Mouse (Mus musculus): Measurements from ENCODE around the gene Cyp2j6.
A peak's percentile ranks its signal among the peaks of the same experiment; 100 is the strongest.
"Not testable (repeated sequence)": the region's sequence is repeated elsewhere in the genome, so short reads cannot be mapped to it uniquely, and the experiment has no call there.

The Cyp2j6 gene

DNA sequence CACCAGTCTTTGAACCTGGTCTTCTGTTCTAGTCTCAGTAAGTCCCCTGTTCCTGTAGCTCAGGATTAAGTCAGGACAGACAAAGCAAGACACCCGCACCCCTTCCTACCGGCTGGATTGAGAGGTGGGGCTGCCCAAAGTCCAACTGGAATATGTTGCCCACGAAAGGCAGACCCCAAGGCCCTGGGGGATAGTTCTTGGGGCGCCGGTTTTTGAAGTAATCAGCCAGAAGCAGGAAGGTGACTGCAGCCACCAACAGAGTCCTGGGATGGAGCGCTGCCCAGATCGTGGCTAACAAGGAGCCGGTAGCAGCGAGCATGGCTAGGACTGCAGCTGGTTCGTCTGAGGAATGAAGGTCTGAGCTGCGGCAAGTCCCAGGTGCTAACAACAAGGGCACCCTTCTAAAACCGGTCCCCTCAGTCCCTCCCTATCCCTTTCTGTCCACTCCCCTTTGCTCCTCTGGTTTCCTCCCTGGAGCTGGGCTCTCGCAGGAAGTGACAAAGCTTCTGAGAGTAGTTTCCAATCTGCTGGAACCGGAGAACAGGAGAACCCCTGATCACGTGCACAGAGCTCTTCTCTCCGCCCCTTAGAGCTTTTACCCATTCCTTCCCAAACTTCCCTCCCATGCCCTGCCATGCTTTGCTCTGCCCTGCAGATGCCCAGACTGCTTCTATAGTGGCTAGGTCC lies at the start of gene Cyp2j6:
Gene Cyp2j6 (minus strand): TSS at position 529 of the 687 bp plus-strand sequence.
- DNase-seq, result no peak

DNA sequence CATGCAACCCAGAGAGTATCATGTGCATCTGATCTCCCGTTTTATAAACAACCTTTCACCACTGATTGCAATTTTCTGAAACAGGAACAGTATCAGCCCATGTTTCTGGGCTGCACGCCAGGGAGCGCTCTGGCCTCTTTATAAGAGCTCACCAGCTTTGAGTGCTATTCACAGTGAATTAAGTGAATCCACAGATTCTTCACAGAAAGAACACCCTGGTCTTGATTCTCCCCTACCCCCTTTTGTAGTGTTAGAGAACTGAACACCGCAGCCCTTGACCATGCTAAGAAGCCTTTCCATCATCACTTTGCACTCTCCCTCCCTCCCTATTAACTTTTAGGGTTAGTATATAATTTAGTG lies 38.3 kb upstream of the Cyp2j6 start:
- DNase-seq, result no peak

DNA sequence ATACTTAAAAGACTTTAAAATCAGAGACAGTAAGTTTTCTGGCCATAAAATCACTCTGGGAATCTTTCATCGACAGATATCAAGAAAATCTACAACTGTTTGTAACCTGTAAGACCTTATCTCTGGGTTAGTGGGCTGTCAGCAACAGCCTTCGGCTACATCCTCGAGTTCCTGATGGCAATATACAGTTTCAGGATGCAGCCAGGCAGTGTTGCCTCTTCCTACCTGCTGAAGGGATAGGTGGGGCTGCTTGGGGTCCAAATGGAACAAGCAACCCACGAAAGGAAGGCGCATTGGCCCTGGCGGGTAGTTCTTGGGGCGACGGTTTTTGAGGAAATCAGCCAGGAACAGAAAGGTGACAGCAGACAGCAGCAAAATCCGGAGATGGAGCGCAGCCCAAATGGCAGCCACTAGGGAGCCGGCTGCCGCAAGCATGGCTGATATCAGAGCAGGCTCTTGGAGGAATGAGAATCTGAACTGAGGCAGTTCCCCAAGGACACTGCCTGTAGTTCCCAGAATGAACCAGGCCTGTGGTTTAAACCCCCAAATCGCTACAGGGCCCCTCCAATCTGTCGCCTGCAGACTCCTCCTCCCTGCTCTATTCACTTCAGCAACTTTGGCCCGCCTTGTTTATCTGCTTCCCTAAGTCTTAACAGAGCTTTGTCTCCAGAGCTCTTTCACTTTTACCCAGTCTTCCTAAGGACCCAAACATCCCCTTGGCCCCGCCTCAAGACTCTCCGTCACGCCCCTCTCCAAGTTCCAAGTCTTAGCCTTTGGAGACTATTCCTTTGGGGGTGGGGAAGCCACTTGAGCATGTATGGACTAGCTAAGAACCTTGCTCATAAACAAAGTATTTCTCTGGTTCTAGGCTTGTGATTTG lies 37.7 kb upstream of the Cyp2j6 start, which contains the start of gene Cyp2j9:
Gene Cyp2j9 (minus strand): TSS at position 668 of the 880 bp plus-strand sequence.
- DNase-seq, result peak in 1 of 2 experiments; percentile 1

DNA sequence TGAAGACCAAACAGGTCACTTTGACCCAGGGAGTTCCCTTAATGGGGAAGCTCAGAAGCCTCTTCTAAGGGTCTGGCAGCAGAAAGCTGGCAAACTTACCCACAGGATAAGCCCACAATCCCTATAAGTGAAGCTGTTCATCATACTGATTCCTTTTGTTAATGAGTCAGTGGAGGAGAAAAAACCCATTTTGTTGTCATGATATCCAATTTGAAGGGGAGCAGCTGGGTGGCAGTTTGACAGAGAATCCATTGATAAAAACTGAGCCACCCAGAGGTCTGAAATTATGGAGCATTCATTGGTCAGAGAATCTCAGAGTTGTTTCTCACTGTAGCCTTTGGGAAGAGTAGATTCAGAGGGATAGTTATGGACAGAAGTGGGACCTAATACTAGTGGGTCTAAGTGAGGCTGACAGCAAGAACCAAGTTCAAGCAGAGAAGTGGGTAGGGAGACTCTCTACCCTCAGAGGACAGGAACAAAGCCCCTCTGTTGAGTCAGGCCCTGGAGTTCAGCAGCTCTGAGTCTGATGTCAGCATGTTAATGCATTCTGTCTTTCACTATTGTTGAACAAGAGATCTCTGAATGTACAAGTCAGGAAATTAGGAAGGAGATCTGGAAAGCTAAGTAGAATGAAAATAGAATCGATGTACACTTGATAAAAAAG lies 28.1 kb upstream of the Cyp2j6 start:
- no peak for DNase-seq

DNA sequence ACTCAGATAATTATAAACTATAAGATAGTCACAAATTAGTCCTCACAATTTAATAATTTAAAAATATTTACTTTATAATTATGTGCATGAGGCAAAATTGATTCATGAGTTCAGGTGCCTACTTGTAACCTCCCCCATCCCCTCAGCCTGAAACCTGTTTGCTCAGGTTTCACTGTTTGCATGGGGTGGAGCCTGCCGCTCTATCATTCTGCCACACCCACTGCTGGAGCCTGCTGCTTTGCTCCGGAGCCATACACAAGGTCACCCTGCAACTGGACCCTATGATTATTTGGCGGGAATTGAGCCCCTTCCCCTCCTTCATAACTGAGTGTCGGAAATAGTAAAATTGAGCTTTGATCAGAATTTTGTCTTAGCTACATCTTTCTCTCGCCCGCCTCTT lies 26.9 kb upstream of the Cyp2j6 start:
- not testable (repeated sequence) for DNase-seq

DNA sequence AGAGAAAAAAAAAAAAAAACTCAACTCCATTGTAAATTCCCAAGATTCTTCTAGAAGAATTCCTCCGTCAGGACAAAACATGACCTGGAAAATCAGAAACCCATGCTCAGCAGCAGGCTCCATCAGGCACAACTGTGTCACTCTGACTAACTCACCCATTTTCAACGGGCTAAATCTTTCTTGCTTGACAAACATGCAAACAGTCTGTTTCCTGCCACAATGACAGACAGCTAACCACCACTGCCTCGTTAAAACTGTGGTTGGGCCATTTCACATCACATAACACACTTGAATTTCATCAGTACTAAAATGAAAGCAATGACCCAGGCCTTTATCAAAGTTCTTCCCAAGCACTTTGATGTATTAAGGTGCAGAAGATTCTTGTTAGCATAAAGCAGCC lies 16.0 kb upstream of the Cyp2j6 start:
- DNase-seq, result no peak

DNA sequence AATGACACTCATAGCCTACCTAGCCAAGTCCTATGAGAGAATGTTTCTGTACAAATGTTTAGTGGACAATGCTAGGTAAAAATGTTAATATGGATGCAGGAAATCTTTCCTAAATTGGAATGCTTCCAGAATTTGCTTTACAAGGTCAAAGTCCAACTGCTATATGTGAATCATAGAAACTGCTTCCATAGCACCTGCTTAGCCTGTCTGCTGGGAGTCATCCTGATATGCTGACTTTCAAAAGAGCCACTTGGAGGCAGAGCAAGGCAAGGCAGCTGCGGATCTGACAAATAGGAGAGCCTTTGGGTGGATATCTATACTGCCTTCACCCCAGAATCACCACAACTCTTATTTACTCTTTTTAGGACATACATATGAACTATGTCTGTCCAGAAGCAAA lies 14.5 kb upstream of the Cyp2j6 start:
- no peak for DNase-seq

DNA sequence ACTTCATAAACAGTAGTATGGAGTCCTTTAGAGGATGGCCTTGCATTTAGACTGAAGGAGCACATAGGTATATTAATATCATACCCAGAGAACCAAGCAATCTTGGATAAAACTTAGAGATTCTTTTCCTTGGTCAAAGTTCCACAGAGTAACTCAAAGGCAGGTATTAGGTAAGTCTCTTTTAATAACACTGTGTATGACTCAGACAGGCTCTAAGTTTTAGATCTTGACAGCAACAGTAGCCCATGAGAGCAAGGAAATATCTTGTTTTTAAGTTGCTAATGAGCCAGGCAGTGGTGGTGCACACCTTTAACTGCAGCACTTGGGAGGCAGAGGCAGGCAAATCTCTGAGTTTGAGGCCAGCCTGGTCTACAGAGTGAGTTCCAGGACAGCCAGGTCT lies 12.3 kb upstream of the Cyp2j6 start:
- DNase-seq, result no peak

DNA sequence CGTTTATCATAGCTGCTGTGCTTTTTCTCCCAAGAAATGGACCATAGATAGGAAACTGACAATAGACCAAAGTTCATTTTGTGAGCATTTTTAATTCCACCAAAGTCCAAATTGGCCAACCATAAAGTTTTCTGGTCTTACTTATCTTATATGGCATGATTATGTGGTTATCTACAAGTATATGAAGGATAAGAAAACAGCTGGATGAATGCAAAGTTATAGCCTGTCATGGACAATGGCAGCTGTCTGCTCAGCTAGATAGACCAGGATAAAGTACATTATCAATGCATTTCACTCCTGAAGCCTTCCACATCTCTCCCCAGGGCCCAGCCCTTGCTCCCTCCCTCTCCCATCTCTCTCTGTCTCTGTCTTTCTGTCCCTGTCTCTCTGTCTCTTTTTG lies 7.0 kb upstream of the Cyp2j6 start:
- DNase-seq, result no peak

DNA sequence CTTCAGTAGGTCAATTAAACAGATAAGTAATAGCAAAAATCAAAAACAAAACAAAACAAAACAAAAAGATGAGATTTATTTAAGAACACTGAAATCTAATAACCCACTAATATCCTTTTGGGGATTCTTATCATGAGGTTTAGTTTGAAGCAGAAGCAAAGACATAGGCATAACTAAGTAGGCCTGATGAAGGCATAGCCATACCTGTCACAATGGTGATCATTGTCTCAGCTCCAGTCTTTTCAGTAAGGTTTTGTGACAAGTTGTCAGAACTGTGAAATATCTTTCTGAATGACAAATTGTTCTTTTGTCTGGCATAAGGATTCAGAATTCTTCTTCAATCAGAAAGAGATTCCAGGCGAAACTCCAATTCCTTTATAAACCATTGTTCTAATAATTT lies 6.3 kb upstream of the Cyp2j6 start:
- no peak for DNase-seq

DNA sequence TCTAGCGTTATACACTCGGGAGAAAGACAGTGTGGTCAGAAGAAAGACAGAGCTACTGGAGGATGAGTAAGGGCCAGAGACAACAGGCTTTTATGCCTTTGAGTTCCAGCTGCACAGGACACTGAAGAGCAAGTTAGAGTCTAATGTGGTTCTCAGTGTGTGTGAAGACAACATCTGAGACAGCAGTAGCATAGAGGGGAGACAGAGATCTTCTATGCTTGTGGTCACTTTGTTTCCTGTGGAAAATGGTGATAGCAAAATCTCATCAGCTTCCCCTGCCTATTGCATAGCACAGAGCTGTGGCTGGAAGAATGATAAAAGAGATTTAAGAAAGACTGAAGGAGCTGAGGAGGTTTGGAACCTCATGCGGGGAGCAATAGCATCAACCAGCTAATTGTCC lies 1.8 kb downstream of the Cyp2j6 start:
- DNase-seq, result no peak

DNA sequence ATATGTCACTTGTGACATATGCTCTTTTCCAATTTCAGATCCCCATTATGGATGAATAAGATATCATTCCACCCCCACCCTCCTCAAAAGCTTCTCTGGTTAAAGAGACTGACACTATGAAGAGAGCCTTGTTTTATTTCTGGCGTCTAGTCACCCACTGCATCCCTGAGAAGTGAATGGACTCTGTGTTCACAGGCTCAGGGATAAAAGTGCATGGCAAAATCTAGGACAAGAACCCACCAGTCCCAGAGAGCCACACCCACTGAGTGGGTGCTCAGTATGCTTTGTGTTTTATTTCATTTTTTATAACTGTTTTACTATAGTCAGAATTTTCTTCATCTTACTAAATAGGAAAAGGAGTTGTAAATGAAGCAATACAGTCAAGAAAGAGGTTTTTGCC lies 7.5 kb downstream of the Cyp2j6 start:
- no peak for DNase-seq

DNA sequence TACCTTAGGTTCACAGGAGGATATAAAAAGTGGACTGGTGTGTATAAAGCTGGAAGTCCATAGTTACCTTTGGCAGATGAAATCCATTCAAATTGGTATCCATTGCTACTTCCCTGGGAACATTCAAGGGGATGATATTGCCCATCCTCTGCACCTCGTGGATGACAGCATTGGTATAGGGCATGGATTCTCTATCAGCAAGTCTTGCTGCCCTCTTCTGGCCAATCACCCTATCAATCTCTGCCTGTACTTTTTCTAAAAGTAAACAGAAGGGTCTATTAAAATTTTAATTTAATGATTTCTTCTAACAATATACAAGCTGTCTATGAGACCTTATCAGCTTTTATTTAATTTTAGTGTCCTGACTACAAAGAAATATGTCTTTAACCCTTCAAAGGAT lies 27.7 kb downstream of the Cyp2j6 start:
- DNase-seq, result no peak

DNA sequence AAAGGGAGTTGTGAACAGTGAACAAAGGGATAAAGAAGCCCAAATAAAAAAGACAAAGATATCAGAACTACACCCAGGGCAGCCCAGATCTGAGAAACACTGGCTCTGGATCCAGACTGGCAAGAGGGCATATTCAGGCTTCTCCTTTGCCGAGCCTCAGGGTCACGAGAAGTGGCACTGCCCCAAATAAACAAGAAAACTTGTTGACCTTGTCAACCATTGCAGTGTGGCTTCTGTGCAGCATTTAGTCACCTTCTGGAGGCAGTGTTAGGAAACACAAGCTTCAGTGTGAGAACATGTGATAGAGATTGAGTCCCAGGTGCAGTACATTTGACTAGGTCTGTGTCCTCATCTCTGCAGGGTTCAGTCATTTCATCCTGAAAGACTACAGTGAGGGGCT lies 31.2 kb downstream of the Cyp2j6 start:
- no peak for DNase-seq

DNA sequence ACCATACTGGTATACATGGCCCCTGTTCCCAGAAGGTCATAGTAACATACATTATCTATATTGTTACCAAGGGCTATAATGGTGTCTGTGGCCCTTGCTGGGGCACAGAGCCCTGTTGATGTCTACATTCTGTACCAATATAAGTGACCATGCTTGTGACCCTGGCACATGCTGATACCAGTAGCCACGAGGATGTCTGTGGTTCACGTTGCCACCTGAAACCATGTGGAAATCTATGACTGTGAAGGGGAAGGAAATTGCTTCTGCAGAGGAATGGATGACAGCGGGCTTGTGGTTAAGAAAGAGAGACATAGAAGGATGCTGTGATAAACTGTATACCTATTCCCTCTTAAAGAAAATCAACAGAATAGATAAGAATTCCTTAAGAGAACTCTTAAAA lies 43.4 kb downstream of the Cyp2j6 start:
- no peak for DNase-seq

DNA sequence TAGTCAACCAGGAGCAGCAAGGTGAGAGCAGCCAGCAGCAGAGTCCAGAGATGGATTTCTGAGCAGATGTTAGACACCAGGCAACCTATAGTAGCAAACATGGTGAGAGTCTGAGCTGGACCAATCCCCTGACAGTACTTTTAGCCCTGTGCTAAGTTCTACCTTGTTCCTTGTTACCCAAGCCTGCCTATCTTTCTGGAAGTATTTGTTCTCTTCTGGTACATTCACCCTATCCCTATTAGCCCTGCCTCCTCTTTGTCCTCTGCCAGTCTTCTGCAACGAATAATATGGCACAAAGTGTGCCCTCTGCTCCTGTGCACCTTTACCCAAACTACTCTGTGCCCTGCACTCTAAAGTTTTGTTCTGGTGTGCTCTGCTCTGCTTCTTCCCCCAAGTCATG lies 46.2 kb downstream of the Cyp2j6 start, which contains the start of gene Cyp2j8:
Gene Cyp2j8 (minus strand): TSS at position 101 of the 400 bp plus-strand sequence.
- no peak for DNase-seq
